Mouse (Mus musculus): ENCODE results near the gene Cdh23.

- TF ChIP-seq CTCF (IDR thresholded peaks at IDR 0.05; ENCODE audit: control insufficient read depth, insufficient read depth, insufficient read length) (no peak), USF1 (IDR thresholded peaks at IDR 0.05; ENCODE audit: low read depth) (no peak), FOSL1 (IDR thresholded peaks at IDR 0.05; ENCODE audit: insufficient read depth, low read length, poor library complexity, severe bottlenecking) (no peak), MAX (IDR thresholded peaks at IDR 0.05) (no peak)
Measured at GRCm38 (mm10) chr10:60558491-60558927, 137.8 kb downstream of the Cdh23 start.

All from C2C12 (cell line).